Mouse (Mus musculus): ENCODE measurements around the gene A2ml1. TPM values are rescaled to one million over a fixed set of nuclear protein-coding genes. Genes with fewer than 3 reads are reported as not detected.

The A2ml1 gene
- polyA plus RNA-seq, 1 experiment from 2014 or later, result 2.7 TPM

DNA sequence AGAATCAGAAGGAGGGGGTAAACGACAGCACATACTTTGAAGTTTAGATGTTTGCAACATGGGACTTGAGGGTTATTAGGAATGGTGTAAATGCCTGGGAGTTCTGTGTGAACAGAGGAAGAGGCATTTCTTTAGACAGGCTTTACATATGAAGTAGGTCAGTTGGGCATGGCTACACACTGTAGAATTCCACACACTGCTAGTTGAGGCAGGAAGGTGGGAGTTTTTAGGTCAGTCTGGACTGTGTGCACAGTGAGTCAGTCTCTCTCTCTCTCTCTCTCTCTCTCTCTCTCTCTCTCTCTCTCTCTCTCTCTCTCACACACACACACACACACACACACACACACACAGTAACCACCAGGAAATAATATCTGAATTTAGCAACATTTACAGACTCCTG, 86.1 kb downstream of the A2ml1 start:
- H3K4me1 ChIP-seq (ENCODE audit: control insufficient read depth, insufficient read depth, low read length), result no peaks in the 10 kb centered on the region
- 70% methylated on average over 1 of the region's 1 CpGs for WGBS
- ATAC-seq (ENCODE audit: insufficient read depth, low FRiP score), result no peak

GRCm38 (mm10) chr6:128494646-128495331, 86.6 kb downstream of the A2ml1 start:
- Histone ChIP-seq H3K4me1 (ENCODE audit: control insufficient read depth, insufficient read depth, low read length) (no peaks in the 10 kb centered on the region), H3K9me3 (replicated peaks; ENCODE audit: control insufficient read depth, low read length) (no peaks in the 10 kb centered on the region)
- ATAC-seq (ENCODE audit: insufficient read depth, low FRiP score), result no peak

More for the DNA sequence above, 86.1 kb downstream of the A2ml1 start:
- Histone ChIP-seq H3K36me3 (ENCODE audit: control insufficient read depth, insufficient read depth, low read length) (no peaks in the 10 kb centered on the region), H3K27ac (ENCODE audit: low read length) (no peak overlapping the region), H3K4me2 (ENCODE audit: low read depth, low read length) (no peak overlapping the region), H3K9ac (ENCODE audit: low read length) (no peak overlapping the region), H3K9me3 (replicated peaks; ENCODE audit: control insufficient read depth, low read length) (no peaks in the 10 kb centered on the region), H3K4me3 (replicated peaks; ENCODE audit: low read length) (no peak overlapping the region), H3K27me3 (ENCODE audit: control insufficient read depth, insufficient read depth, low read length) (no peaks in the 10 kb centered on the region)

DNA sequence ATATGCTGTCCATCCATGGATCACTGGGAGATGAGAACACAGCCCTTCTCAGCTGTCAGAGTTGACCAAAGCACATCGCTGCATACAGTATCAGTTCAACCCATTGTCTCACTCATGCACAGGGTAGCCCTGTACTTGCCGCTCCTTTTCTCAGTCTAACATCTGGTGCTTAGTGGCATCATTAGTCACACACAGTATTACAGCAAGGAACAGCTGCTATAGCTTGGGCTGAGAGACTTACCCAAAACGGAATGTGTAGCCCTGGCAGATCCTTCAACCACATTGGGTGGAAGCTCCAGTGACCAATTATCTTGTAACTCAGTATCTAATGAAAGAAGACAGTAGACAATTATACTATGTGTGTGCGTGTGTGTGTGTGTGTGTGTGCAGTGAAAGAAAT, 89.5 kb downstream of the A2ml1 start:
- Histone ChIP-seq H3K9ac (ENCODE audit: low read length) (no peak overlapping the region), H3K4me3 (replicated peaks; ENCODE audit: low read length) (no peak overlapping the region), H3K9me3 (replicated peaks; ENCODE audit: control insufficient read depth, low read length) (no peaks in the 10 kb centered on the region), H3K4me2 (ENCODE audit: low read depth, low read length) (no peak overlapping the region), H3K27me3 (ENCODE audit: control insufficient read depth, insufficient read depth, low read length) (no peaks in the 10 kb centered on the region), H3K36me3 (ENCODE audit: control insufficient read depth, insufficient read depth, low read length) (no peaks in the 10 kb centered on the region), H3K4me1 (ENCODE audit: control insufficient read depth, insufficient read depth, low read length) (no peaks in the 10 kb centered on the region), H3K27ac (ENCODE audit: low read length) (no peak overlapping the region)
- no peak for ATAC-seq (ENCODE audit: insufficient read depth, low FRiP score)
- WGBS, result 77% methylated on average over 4 of the region's 4 CpGs

More at GRCm38 (mm10) chr6:128494646-128495331, 86.6 kb downstream of the A2ml1 start:
- Histone ChIP-seq H3K27ac (ENCODE audit: low read length) (no peak overlapping the region), H3K27me3 (ENCODE audit: control insufficient read depth, insufficient read depth, low read length) (no peaks in the 10 kb centered on the region), H3K4me3 (replicated peaks; ENCODE audit: low read length) (no peak overlapping the region), H3K4me2 (ENCODE audit: low read depth, low read length) (no peak overlapping the region), H3K9ac (ENCODE audit: low read length) (no peak overlapping the region), H3K36me3 (ENCODE audit: control insufficient read depth, insufficient read depth, low read length) (no peaks in the 10 kb centered on the region)
- 70% methylated on average over 15 of the region's 15 CpGs for WGBS

GRCm38 (mm10) chr6:128490141-128490540, 91.3 kb downstream of the A2ml1 start:
- 96% methylated on average over 10 of the region's 10 CpGs for WGBS

More at GRCm38 (mm10) chr6:128490141-128490540, 91.3 kb downstream of the A2ml1 start:
- no peaks in the 10 kb centered on the region for H3K27me3 ChIP-seq (ENCODE audit: control insufficient read depth, insufficient read depth, low read length)
- no peaks in the 10 kb centered on the region for H3K9me3 ChIP-seq (replicated peaks; ENCODE audit: control insufficient read depth, low read length)
- no peak overlapping the region for H3K4me3 ChIP-seq (replicated peaks; ENCODE audit: low read length)
- no peak for ATAC-seq (ENCODE audit: insufficient read depth, low FRiP score)
- no peaks in the 10 kb centered on the region for H3K4me1 ChIP-seq (ENCODE audit: control insufficient read depth, insufficient read depth, low read length)
- H3K4me2 ChIP-seq (ENCODE audit: low read depth, low read length), result no peak overlapping the region
- H3K36me3 ChIP-seq (ENCODE audit: control insufficient read depth, insufficient read depth, low read length), result no peaks in the 10 kb centered on the region
- no peak overlapping the region for H3K27ac ChIP-seq (ENCODE audit: low read length)
- H3K9ac ChIP-seq (ENCODE audit: low read length), result no peak overlapping the region

Other genes starting within 250 kb of the A2ml1 start
- gene Tulp3, start 225.8 kb downstream of the A2ml1 start, polyA plus RNA-seq (2015; fragmentation: Nextera tagmentation; extraction: Ambion mirVana), result 13.8 TPM in 2 replicates
- gene Rhno1, start 218.7 kb downstream of the A2ml1 start, polyA plus RNA-seq (2015; fragmentation: Nextera tagmentation; extraction: Ambion mirVana), result 86.6 and 93.2 TPM in 2 replicates
- 24.3 and 26.4 TPM in 2 replicates for gene Foxm1, start 218.6 kb downstream of the A2ml1 start, polyA plus RNA-seq (2015; fragmentation: Nextera tagmentation; extraction: Ambion mirVana)
- gene Tex52, start 206.2 kb downstream of the A2ml1 start, polyA plus RNA-seq (2015; fragmentation: Nextera tagmentation; extraction: Ambion mirVana), result 0.21 TPM in 2 replicates
- gene Gm44596, start 206.1 kb downstream of the A2ml1 start, polyA plus RNA-seq (2015; fragmentation: Nextera tagmentation; extraction: Ambion mirVana), result not detected in 2 replicates
- gene Nrip2, start 182.3 kb downstream of the A2ml1 start, polyA plus RNA-seq (2015; fragmentation: Nextera tagmentation; extraction: Ambion mirVana), result 5.5 and 6.2 TPM in 2 replicates
- 25.0 and 36.4 TPM in 2 replicates for gene Itfg2, start 156.7 kb downstream of the A2ml1 start, polyA plus RNA-seq (2015; fragmentation: Nextera tagmentation; extraction: Ambion mirVana)
- 413 and 416 TPM in 2 replicates for gene Fkbp4, start 142.9 kb downstream of the A2ml1 start, polyA plus RNA-seq (2015; fragmentation: Nextera tagmentation; extraction: Ambion mirVana)
- gene Pzp, start 54.9 kb downstream of the A2ml1 start, polyA plus RNA-seq (2015; fragmentation: Nextera tagmentation; extraction: Ambion mirVana), result 10.9 and 15.0 TPM in 2 replicates
- gene Klrb1a, start 41.9 kb upstream of the A2ml1 start, polyA plus RNA-seq (2015; fragmentation: Nextera tagmentation; extraction: Ambion mirVana), result not detected in 2 replicates
- gene Clec2h, start 80.8 kb upstream of the A2ml1 start, polyA plus RNA-seq (2015; fragmentation: Nextera tagmentation; extraction: Ambion mirVana), result 2.8 and 3.2 TPM in 2 replicates
- not detected in 2 replicates for gene Klrb1, start 141.5 kb upstream of the A2ml1 start, polyA plus RNA-seq (2015; fragmentation: Nextera tagmentation; extraction: Ambion mirVana)
- 0.25 and 0.27 TPM in 2 replicates for gene Klrb1c, start 207.6 kb upstream of the A2ml1 start, polyA plus RNA-seq (2015; fragmentation: Nextera tagmentation; extraction: Ambion mirVana)
- 0.44 TPM in 1 of 2 replicates, not detected in the other for gene Gm44511, start 244.7 kb upstream of the A2ml1 start, polyA plus RNA-seq (2015; fragmentation: Nextera tagmentation; extraction: Ambion mirVana)
- gene Klrb1b, start 244.7 kb upstream of the A2ml1 start, polyA plus RNA-seq (2015; fragmentation: Nextera tagmentation; extraction: Ambion mirVana), result 0.56 and 0.81 TPM in 2 replicates